Mouse (Mus musculus): ENCODE results near the gene Espn. TPM values are rescaled to one million over a fixed set of nuclear protein-coding genes. Genes with fewer than 3 reads are reported as not detected.

Espn gene
- total RNA-seq, 2 experiments from 2014 or later, result not detected

DNA sequence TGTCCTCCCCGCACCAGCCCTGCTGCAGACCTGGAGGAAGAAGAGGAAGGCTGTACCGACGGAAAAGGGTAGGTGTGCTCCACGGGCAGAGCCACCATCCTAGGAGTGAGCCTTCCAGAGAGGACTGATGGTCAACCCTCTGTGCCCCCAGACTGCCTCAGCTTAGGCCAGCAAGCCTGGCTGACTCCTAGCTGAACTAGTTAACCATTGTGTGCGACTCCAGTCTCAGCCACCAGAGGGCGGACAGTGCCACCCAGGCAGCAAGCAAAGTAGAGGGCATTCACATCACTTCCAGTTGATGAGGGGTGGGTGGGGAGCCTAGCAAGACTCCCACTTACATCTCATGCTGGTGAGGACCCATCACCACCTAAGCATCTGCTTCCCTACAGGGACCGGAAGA, 49.1 kb downstream of the Espn start:
- peak; percentile 73 for ATAC-seq (replicated peaks; ENCODE audit: poor library complexity, severe bottlenecking)

GRCm38 (mm10) chr4:152101921-152102320, 50.2 kb downstream of the Espn start:
- ATAC-seq (replicated peaks; ENCODE audit: poor library complexity, severe bottlenecking), result no peak

GRCm38 (mm10) chr4:152101081-152101653, 51.0 kb downstream of the Espn start:
- ATAC-seq (replicated peaks; ENCODE audit: poor library complexity, severe bottlenecking), result peak; percentile 10; the same call in 1 of the 2 replicates

DNA sequence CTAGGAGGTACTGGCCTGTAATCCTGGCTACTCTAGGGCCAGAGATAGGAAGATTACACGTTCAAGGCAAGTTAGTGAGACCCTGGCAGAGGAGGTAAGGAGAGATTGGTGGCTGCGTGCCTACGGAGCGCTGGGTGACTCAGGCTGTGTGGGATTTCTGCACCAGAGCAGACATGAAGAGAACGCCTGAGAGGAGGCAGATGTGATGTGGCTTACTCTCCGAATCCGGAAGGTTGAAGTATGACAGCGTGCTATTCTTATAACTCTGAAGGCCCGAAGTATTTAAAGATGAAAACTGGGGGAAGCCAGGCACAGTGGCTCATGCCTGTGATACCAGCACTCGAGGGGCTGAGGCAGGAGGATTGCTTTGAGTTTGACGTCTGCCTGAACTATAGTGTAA, 51.6 kb downstream of the Espn start:
- no peak for ATAC-seq (replicated peaks; ENCODE audit: poor library complexity, severe bottlenecking)

DNA sequence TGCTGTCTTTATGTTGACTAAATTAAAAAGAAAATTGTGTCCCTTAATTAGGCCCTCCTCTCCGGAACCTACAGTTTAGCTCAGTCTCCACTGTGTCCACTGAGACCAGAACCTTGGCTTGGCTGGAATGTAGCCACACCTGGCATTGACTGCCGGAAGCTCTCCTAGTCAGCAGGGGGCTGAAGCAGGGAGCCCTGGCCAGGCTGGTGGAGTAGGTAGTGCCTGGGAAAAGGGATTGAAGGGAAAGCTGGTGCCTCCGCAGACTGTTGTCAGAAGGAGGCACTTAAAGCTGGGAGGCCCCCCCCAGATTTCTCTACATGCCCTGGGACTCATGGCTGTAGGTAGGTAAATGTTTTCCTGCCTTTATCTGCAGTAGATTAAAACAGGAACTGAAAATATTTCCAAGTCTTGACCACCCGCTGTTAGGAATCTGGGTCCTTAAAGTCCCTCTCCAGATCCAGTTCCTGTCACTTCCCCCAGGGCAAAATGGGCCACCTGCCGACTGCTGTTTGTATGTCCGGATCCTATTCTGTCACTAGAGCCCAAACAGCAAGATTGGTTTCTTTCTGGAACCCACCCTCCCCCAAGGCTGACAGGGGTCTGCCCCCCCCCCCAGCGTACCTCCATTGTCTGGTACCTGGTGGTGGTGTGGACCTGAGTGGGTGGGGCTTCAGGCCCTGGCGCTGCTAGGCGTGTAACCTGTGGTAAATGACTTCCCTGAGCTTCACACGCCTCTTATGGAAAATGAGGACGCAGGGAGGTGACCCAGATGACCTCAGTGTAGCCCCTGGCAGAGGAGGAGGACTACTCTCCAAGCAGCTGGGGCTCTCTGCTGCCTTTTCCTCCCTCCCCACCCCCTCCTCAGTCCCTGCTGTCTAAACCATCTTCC, 54.0 kb downstream of the Espn start:
- no peak for ATAC-seq (replicated peaks; ENCODE audit: poor library complexity, severe bottlenecking)

- no peak for ATAC-seq (replicated peaks; ENCODE audit: poor library complexity, severe bottlenecking)
These were observed 55.2 kb downstream of the Espn start for GRCm38 (mm10) chr4:152096927-152097326.

DNA sequence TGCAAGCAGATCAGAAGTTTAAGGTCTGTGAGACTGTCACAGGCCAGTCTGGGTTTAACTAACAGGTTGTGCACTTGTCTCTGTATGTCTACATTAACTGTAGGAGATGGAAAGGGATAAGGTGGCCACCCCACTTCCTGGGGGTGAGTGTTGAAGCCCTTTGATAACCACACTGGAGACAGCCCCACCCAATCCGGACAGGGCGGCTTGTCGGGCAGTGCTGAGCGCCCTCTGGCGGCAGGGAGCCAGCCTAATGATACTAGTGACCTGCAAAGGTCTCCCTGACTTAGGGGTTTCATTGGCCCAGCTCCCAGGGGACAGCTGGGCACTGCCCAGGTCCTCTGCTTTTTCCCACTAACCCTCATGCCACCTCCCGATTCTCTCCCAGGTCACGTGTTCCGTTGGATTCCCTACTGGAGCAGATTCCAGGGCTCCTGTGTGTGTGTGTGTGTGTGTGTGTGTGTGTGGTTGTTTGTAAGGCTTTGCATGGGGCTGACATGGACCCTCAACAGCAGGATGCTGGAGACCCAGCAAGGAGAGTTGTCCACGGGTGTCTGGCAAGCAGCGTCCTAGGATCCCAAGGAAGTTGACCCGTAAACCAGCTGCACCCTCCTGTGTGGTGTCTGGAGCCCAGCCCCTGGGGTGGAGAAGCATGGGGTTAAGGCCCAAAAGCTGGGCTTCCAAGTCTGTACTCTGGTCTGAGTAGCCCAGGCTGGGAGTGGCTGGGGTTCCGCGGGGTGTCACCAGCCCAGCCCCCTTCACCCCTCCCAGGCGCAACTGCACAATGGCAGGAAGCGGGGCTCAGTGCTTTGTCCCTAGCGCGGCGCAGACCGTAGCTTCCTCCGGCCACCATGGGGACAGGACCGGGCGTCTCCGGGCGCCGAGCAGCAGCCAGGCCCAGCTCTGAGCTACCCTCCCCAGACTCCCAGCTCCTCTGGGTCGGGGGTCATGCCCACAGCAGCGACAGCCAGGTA, 55.9 kb downstream of the Espn start:
- ATAC-seq (replicated peaks; ENCODE audit: poor library complexity, severe bottlenecking), result peak; percentile 86

DNA sequence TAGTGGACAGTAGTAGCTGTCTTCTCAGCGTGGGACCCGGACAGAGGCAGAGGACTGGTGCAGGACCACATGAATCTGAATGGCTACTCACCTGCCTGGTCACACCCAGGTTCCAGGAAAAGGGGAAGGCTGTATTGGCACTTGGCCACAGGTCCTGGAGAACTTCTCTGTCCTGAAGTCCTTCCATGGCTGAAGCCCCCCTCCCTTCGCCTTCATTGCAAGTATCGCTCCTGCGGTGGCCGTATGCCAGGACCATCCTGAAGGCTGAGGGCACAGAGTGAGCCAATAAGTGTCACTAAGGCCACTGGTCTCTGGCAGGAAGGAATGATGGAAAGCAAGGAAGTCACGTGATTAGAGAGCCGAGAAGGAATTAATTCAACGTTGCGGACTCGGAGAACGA, 57.9 kb downstream of the Espn start:
- no peak for ATAC-seq (replicated peaks; ENCODE audit: poor library complexity, severe bottlenecking)

- ATAC-seq (replicated peaks; ENCODE audit: poor library complexity, severe bottlenecking), result no peak
These were observed 59.3 kb downstream of the Espn start for GRCm38 (mm10) chr4:152092751-152093293.

GRCm38 (mm10) chr4:152090191-152090590, 62.0 kb downstream of the Espn start:
- no peak for ATAC-seq (replicated peaks; ENCODE audit: poor library complexity, severe bottlenecking)

DNA sequence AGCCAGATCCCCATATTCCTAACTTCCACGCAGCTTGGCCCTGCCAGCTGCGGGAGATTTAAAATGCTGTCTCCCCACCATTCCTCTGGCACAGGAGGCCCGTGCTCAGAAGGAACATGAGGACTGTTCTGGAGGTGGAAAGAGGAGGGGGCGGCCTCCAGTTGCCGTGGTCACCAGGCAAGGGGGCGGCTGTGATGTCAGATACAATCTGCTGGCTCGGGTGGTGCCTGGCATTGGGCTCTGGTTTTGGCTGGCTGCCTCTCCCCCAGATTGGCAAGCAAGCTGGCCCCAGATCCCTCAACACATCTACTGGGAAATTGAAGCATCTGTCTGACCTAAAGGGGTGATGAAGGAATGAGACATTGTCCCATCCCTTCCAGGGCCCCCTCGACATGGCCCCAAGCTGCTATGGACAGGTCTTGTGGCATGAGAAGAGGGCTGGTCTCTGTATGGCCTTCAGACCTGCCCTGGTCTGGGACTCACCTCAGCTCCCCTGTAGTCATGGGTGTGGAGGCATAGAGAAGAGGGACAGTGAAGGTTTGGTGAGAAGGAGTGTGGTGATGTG, 63.5 kb downstream of the Espn start:
- ATAC-seq (replicated peaks; ENCODE audit: poor library complexity, severe bottlenecking), result no peak

- ATAC-seq (replicated peaks; ENCODE audit: poor library complexity, severe bottlenecking), result peak; percentile 15
These were observed 64.0 kb downstream of the Espn start for GRCm38 (mm10) chr4:152088133-152088532.

- ATAC-seq (replicated peaks; ENCODE audit: poor library complexity, severe bottlenecking), result peak; percentile 88
These were observed 64.7 kb downstream of the Espn start for GRCm38 (mm10) chr4:152087211-152088081.

GRCm38 (mm10) chr4:152086505-152087210, 65.5 kb downstream of the Espn start:
- ATAC-seq (replicated peaks; ENCODE audit: poor library complexity, severe bottlenecking), result peak; percentile 43

GRCm38 (mm10) chr4:152084616-152085015, 67.6 kb downstream of the Espn start:
- ATAC-seq (replicated peaks; ENCODE audit: poor library complexity, severe bottlenecking), result no peak

- no peak for ATAC-seq (replicated peaks; ENCODE audit: poor library complexity, severe bottlenecking)
These were observed 68.5 kb downstream of the Espn start for GRCm38 (mm10) chr4:152083611-152084220.

DNA sequence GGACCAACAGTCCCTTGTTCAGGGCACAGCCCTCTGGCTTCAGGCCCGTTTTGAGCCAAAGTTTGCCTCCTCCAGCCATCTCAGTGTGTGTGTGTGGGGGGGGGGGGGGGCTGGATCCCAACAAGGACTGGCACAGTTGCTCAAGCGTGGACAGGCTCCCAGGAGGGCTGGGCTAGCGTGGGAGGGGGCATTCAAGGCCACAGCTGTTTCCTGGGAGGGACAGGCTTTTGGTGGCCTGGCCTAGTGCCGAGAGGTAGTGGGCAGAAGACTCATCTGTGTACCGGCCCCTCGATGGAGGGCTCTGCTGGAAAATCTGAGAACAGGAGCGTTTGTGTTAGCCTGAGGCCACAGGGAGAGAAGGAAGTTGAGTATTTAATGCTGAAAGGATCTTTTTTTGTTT, 72.2 kb downstream of the Espn start:
- ATAC-seq (replicated peaks; ENCODE audit: poor library complexity, severe bottlenecking), result peak; percentile 23

- ATAC-seq (replicated peaks; ENCODE audit: poor library complexity, severe bottlenecking), result no peak
These were observed 72.9 kb downstream of the Espn start for GRCm38 (mm10) chr4:152079261-152079660.
